Mouse (Mus musculus): ENCODE results near the gene Abr.

DNA sequence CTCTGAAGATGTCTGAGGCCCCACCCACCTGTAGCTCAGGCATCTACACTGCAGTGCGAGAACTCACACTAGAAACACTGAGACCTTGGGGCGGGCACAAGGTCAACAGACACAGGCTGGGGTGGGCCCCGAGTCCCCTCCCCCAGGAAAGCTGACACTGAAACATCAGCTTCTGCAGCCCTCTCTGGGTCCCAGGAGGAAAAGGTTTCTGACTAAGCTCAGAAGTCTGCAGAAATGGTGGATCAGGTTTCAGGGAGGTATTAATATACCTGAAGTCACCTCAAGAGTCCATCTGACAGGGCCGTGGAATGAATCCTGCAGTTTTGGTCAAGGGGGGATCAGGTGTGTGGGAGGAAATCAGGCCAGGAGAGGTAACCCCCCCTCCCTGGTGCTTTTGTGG is 156.2 kb downstream of the Abr start:
- TF ChIP-seq POLR2A (IDR thresholded peaks at IDR 0.05; ENCODE audit: borderline replicate concordance, insufficient read depth, low read length) (no peak), CTCF (IDR thresholded peaks at IDR 0.05; ENCODE audit: borderline replicate concordance, insufficient read depth, low read depth, low read length) (no peak)

All from cerebellum, adult 2 months (tissue).